Mouse (Mus musculus) lung, postnatal 0 days (tissue): ENCODE measurements around the gene Phyhd1. TPM values are rescaled to one million over a fixed set of nuclear protein-coding genes. Genes with fewer than 3 reads are reported as not detected.
A peak's percentile ranks its signal among the peaks of the same experiment; 100 is the strongest.

Experiments
- ATAC-seq: fragments of 200-750 bp; cut with Nextera tagmentation; 2 replicates; pipeline ENCODE4 v1.8.0; 2017; ENCODE audit warnings: moderate library complexity
- DNase-seq: peaks from one replicate; pipeline ENCODE4 v3.0.0-alpha.2; 2016; ENCODE audit warnings: low spot score
- H3K27ac ChIP-seq: fragments of 300-500 bp; sonication (generic); 2 replicates; pipeline ENCODE4 v1.5.1; 2014; ENCODE audit warnings: antibody characterized with exemption, mild to moderate bottlenecking, low read length, mixed read lengths
- H3K27me3 ChIP-seq: fragments of 300-500 bp; sonication (generic); replicated peaks from 2 replicates; pipeline ENCODE4 v1.6.1; 2014; ENCODE audit warnings: low read length, mixed read lengths; ENCODE audit not compliant: insufficient read depth
- H3K36me3 ChIP-seq: fragments of 300-500 bp; sonication (generic); 2 replicates; pipeline ENCODE4 v1.6.1; 2014; ENCODE audit warnings: low read length, mixed read lengths; ENCODE audit not compliant: insufficient read depth
- H3K4me1 ChIP-seq: fragments of 300-500 bp; sonication (generic); 2 replicates; pipeline ENCODE4 v1.6.1; 2014; ENCODE audit warnings: antibody characterized with exemption, low read depth, low read length, mixed read lengths; ENCODE audit not compliant: insufficient read depth
- H3K4me2 ChIP-seq: fragments of 300-500 bp; sonication (generic); replicated peaks from 2 replicates; pipeline ENCODE4 v1.6.1; 2014; ENCODE audit warnings: low read depth, mild to moderate bottlenecking, low read length, moderate library complexity, mixed read lengths
- H3K4me3 ChIP-seq: fragments of 300-500 bp; sonication (generic); 2 replicates; pipeline ENCODE4 v1.5.1; 2014; ENCODE audit warnings: low read depth, low read length
- H3K9ac ChIP-seq: fragments of 300-500 bp; sonication (generic); replicated peaks from 2 replicates; pipeline ENCODE4 v1.6.1; 2014; ENCODE audit warnings: low read depth, mild to moderate bottlenecking
- H3K9me3 ChIP-seq: fragments of 300-500 bp; sonication (generic); 2 replicates; pipeline ENCODE4 v1.6.1; 2016; ENCODE audit warnings: low read length, mixed read lengths
- CTCF ChIP-seq: IDR thresholded peaks from 2 replicates; pipeline ENCODE4 v1.5.1; 2016; ENCODE audit warnings: antibody characterized with exemption, mild to moderate bottlenecking
- EP300 ChIP-seq: IDR thresholded peaks from 2 replicates; pipeline ENCODE4 v1.6.1; 2016; ENCODE audit warnings: antibody characterized with exemption, mild to moderate bottlenecking, control low read depth
- WGBS: fragments of 180-500 bp; shearing (Covaris S2); extraction: QIAGEN DNeasy Blood & Tissue Kit; methylation state at CpG from one replicate; pipeline ENCODE4 v1.1.7; 2014; 5-methylcytosine and 5-hydroxymethylcytosine counted together
- polyA plus RNA-seq: library from polyadenylated mRNA; unstranded; fragments of >200 nt; fragmentation: Nextera tagmentation; extraction: Ambion mirVana; gene quantifications from 2 replicates; pipeline ENCODE4 v1.2.1, GENCODE M21; 2015

Gene Phyhd1
- polyA plus RNA-seq, 1 experiment from 2014 or later, result 9.5 TPM

DNA sequence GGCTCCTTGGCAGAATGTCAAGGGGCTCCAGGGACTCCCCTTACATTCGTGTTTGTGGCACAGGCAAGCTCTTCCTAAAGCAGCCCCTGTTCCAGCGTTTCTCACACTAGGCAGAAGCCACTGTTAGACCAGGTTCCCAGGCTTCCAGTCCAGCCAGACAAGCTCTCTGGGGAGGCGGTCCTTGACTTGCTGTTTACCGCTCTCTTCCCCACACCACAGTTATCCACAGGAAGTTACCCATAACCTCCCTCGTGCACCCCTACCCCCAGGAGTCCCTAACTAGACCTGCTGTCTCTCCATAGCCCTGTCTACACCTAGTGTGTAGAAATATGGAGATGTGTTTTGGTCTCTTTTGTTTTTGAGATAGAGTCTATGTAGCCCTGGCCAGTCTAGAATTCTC lies 12.2 kb upstream of the Phyhd1 start:
- 67% methylated on average over 5 of the region's 5 CpGs for WGBS

DNA sequence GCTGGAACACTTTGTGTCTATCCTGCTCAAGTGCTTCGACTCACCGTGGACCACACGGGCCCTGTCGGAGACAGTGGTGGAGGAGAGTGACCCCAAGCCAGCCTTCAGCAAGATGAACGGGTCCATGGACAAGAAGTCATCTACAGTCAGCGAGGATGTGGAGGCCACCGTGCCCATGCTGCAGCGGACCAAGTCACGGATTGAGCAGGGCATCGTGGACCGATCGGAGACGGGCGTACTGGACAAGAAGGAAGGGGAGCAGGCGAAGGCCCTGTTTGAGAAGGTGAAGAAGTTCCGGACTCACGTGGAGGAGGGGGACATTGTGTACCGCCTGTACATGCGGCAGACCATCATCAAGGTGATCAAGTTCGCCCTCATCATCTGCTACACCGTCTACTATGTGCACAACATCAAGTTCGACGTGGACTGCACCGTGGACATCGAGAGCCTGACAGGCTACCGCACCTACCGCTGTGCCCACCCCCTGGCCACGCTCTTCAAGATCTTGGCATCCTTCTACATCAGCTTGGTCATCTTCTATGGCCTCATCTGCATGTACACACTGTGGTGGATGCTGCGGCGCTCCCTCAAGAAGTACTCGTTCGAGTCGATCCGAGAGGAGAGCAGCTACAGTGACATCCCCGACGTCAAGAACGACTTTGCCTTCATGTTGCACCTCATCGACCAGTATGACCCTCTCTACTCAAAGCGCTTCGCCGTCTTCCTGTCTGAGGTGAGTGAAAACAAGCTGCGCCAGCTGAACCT lies 10.2 kb upstream of the Phyhd1 start:
- no peak overlapping the region for H3K4me3 ChIP-seq
- H3K4me1 ChIP-seq, result peaks cover 12% of the 10 kb centered on the region
- ATAC-seq (no peak), DNase-seq (no peak)
- H3K27ac ChIP-seq, result no peak overlapping the region
- H3K4me2 ChIP-seq, result no peak overlapping the region
- no peaks in the 10 kb centered on the region for H3K9me3 ChIP-seq
- H3K36me3 ChIP-seq, result peaks cover 31% of the 10 kb centered on the region; the same call in 1 of the 2 replicates
- no peaks in the 10 kb centered on the region for H3K27me3 ChIP-seq
- WGBS, result 94% methylated on average over 42 of the region's 42 CpGs
- TF ChIP-seq CTCF (no peak), EP300 (no peak)
- H3K9ac ChIP-seq, result no peak overlapping the region

More for the DNA sequence above, 12.2 kb upstream of the Phyhd1 start:
- Histone ChIP-seq H3K36me3 (peaks cover 31% of the 10 kb centered on the region; the same call in 1 of the 2 replicates), H3K9me3 (no peaks in the 10 kb centered on the region), H3K4me1 (peaks cover 12% of the 10 kb centered on the region; the same call in 1 of the 2 replicates), H3K9ac (no peak overlapping the region), H3K27me3 (no peaks in the 10 kb centered on the region), H3K4me2 (no peak overlapping the region), H3K27ac (no peak overlapping the region), H3K4me3 (no peak overlapping the region)
- DNase-seq (no peak), ATAC-seq (no peak)
- TF ChIP-seq CTCF (no peak), EP300 (no peak)

DNA sequence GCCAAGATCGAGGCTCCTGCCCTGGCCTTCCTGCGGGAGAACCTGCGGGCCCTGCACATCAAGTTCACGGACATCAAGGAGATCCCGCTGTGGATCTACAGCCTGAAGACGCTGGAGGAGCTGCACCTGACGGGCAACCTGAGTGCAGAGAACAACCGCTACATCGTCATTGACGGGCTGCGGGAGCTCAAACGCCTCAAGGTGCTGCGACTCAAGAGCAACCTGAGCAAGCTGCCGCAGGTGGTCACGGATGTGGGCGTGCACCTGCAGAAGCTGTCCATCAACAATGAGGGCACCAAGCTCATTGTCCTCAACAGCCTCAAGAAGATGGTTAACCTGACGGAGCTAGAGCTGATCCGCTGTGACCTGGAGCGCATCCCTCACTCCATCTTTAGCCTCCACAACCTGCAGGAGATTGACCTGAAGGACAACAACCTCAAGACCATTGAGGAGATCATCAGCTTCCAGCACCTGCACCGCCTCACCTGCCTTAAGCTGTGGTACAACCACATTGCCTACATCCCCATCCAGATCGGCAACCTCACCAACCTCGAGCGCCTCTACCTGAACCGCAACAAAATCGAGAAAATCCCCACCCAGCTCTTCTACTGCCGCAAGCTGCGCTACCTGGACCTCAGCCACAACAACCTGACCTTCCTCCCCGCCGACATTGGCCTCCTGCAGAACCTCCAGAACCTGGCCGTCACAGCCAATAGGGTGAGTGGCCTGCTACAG lies 9.2 kb upstream of the Phyhd1 start:
- peaks cover 31% of the 10 kb centered on the region; the same call in 1 of the 2 replicates for H3K36me3 ChIP-seq
- TF ChIP-seq CTCF, result no peak
- TF ChIP-seq EP300, result no peak
- WGBS, result 97% methylated on average over 30 of the region's 30 CpGs

DNA sequence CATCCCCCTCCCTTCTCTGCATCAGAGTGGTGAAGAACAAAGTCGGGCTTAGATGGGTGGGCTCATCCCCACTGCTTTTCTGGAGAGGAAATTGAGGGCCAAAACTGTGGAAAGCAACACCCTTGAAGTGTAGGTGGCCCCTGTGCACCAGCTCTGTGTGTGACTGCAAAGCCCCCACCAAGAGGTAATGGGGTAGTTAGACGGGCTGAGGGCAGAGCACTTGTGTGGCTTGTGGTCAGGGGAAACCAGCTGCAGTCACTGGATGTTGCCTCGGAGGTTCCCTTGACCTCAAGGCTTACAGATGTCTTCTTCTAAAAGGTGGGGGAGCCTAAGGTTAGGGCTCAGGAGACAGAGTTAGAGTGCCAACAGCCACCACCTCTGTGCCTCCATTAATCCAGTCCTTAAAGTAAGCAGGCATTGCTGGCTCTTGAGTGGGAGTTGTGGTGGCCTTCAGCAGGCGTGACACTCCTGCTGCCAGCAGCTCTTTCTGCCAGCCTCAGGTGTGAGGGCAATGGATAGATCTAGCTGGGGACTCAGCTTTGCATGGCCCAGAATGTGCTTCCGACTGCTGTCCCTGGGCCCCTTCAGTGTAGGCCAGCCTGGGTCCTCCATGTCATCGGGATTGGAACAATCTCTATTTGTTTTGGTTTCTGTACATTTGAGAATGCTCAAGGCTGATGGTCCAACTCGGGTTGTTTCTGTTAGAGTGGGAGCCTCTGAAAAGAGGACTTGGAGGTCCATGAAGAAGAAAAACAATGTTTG lies 8.1 kb upstream of the Phyhd1 start:
- Histone ChIP-seq H3K4me3 (no peak overlapping the region), H3K9ac (no peak overlapping the region), H3K36me3 (peaks cover 38% of the 10 kb centered on the region), H3K9me3 (no peaks in the 10 kb centered on the region), H3K27ac (peak overlapping the region; percentile 66), H3K4me1 (peaks cover 5% of the 10 kb centered on the region), H3K4me2 (no peak overlapping the region), H3K27me3 (no peaks in the 10 kb centered on the region)
- no peak for TF ChIP-seq EP300
- no peak for TF ChIP-seq CTCF
- DNase-seq (no peak), ATAC-seq (no peak)
- WGBS, result 76% methylated on average over 7 of the region's 7 CpGs

More for the DNA sequence above, 9.2 kb upstream of the Phyhd1 start:
- Histone ChIP-seq H3K9ac (no peak overlapping the region), H3K27ac (no peak overlapping the region), H3K4me2 (no peak overlapping the region), H3K27me3 (no peaks in the 10 kb centered on the region), H3K9me3 (no peaks in the 10 kb centered on the region), H3K4me1 (peaks cover 7% of the 10 kb centered on the region), H3K4me3 (no peak overlapping the region)
- no peak for ATAC-seq
- no peak for DNase-seq

DNA sequence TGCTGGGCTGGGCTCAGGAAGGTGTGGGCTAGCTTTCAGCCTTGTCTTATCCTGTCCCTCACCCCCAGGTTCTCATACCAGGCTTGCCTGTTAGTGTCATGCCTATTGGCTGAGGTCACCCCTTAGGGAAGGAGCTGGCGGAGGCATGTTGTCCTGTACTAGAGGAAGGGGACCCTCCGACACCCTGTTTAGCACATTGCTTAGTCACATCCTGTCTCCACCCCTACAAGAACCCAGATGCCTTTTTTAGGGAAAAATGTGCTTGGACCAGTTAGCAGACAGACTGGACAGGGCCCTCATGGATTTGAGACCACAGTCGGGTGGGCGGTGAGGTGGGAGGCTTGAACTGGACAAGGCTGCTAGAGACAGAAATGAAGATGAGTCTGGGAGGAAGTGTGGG lies 7.4 kb upstream of the Phyhd1 start:
- H3K27me3 ChIP-seq, result no peaks in the 10 kb centered on the region
- ATAC-seq, result peak; percentile 88
- H3K4me1 ChIP-seq, result peaks cover 5% of the 10 kb centered on the region
- peak overlapping the region; percentile 66 for H3K27ac ChIP-seq
- peak; percentile 75 for DNase-seq
- H3K9me3 ChIP-seq, result no peaks in the 10 kb centered on the region
- peaks cover 40% of the 10 kb centered on the region for H3K36me3 ChIP-seq
- TF ChIP-seq EP300 (peak; percentile 98), CTCF (no peak)
- no peak overlapping the region for H3K9ac ChIP-seq
- H3K4me3 ChIP-seq, result no peak overlapping the region
- 47% methylated on average over 4 of the region's 4 CpGs for WGBS
- H3K4me2 ChIP-seq, result no peak overlapping the region
